Mouse (Mus musculus): Measurements from ENCODE around the gene Wnt1.

- TF ChIP-seq POLR2A (IDR thresholded peaks at IDR 0.05; ENCODE audit: control insufficient read depth, extremely low read depth, insufficient read depth, low read length, poor library complexity) (no peak), CTCF (IDR thresholded peaks at IDR 0.05; ENCODE audit: borderline replicate concordance, control insufficient read depth, extremely low read depth, insufficient read depth, low read length, poor library complexity) (no peak)
These were observed 12.5 kb upstream of the Wnt1 start for GRCm38 (mm10) chr15:98777005-98777616.
